Mouse (Mus musculus) forebrain, embryonic 16.5 days (tissue): ENCODE measurements around the gene Timp4. TPM values are rescaled to one million over a fixed set of nuclear protein-coding genes. Genes with fewer than 3 reads are reported as not detected.

Experiments used
- ATAC-seq: fragments of 200-750 bp; cut with Nextera tagmentation; 2 replicates; pipeline ENCODE4 v1.8.0; 2017; ENCODE audit warnings: mild to moderate bottlenecking, moderate library complexity
- H3K27ac ChIP-seq: fragments of 300-500 bp; sonication (generic); 2 replicates; pipeline ENCODE4 v1.5.1; 2014; ENCODE audit warnings: low read length, control low read depth
- H3K27me3 ChIP-seq: fragments of 300-500 bp; sonication (generic); replicated peaks from 2 replicates; pipeline ENCODE4 v1.6.1; 2014; ENCODE audit warnings: low read length; ENCODE audit not compliant: control insufficient read depth, insufficient read depth
- H3K36me3 ChIP-seq: fragments of 300-500 bp; sonication (generic); 2 replicates; pipeline ENCODE4 v1.6.1; 2014; ENCODE audit not compliant: control insufficient read depth, insufficient read depth
- H3K4me1 ChIP-seq: fragments of 300-500 bp; sonication (generic); replicated peaks from 2 replicates; pipeline ENCODE4 v1.6.1; 2014; ENCODE audit warnings: low read length; ENCODE audit not compliant: control insufficient read depth, insufficient read depth
- H3K4me2 ChIP-seq: fragments of 300-500 bp; sonication (generic); 2 replicates; pipeline ENCODE4 v1.6.1; 2014; ENCODE audit warnings: mild to moderate bottlenecking, low read length, control low read depth
- H3K4me3 ChIP-seq: fragments of 300-500 bp; sonication (generic); replicated peaks from 2 replicates; pipeline ENCODE4 v1.5.1; 2014; ENCODE audit warnings: mild to moderate bottlenecking, low read length, control low read depth
- H3K9ac ChIP-seq: fragments of 300-500 bp; sonication (generic); replicated peaks from 2 replicates; pipeline ENCODE4 v1.6.1; 2014; ENCODE audit warnings: low read depth, low read length, control low read depth
- H3K9me3 ChIP-seq: fragments of 300-500 bp; sonication (generic); 2 replicates; pipeline ENCODE4 v1.6.1; 2016; ENCODE audit warnings: low read length; ENCODE audit not compliant: control insufficient read depth
- whole genome bisulfite sequencing: fragments of 180-500 bp; shearing (Covaris S2); extraction: QIAGEN DNeasy Blood & Tissue Kit; methylation state at CpG from one replicate; pipeline ENCODE4 v1.1.7; 2014; 5-methylcytosine and 5-hydroxymethylcytosine counted together
- polyA plus RNA-seq: library from polyadenylated mRNA; unstranded; fragments of >200 nt; fragmentation: Nextera tagmentation; extraction: Ambion mirVana; gene quantifications from 2 replicates; pipeline ENCODE4 v1.2.1, GENCODE M21; 2015

Gene Timp4
- polyA plus RNA-seq, 1 experiment from 2014 or later = 3.1 TPM

DNA sequence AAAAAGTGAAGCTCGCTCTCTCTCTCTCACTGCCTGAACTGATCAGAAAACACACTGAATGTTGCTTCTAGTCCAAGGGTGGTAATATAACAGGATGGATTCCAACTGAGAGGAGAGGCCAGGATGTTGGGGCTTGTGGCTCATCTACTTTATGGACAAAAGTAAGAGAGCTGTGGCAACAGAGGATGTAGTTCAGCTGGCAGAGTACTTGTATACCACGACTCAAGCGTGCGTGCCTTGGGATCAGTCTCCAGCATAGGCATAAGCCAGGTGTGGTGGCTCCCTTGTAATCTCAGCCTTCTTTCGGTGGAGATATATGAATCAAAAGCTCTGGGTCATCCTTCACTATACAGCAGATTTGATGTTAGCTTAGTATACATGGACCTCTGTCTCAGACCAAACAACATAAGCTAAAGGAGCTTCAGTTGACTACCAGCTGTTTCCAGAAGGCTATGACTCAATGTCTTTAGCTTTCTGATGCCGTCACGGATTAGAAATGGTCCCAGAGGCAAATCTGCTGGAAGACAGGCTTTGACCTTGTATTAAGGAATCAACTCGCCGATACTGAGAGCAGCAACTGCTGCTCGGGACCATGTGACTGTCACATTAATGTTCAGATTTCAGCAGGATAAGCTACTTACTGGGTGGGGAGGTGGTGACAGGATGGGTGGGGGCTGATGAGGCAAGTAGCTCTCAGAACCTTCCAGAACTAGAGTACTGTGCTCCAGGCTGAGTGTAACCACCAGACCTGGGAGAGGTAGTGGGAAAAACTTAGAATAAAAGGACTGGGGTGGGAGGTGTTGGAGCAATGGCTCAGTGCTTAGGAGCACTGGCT is 16.8 kb upstream of the Timp4 start:
- H3K36me3 ChIP-seq = no peaks in the 10 kb centered on the region
- no peaks in the 10 kb centered on the region for H3K9me3 ChIP-seq
- H3K4me1 ChIP-seq = no peaks in the 10 kb centered on the region
- 92% methylated on average over 10 of the region's 10 CpGs for WGBS
- H3K9ac ChIP-seq = no peak overlapping the region
- no peak overlapping the region for H3K27ac ChIP-seq
- H3K27me3 ChIP-seq = no peaks in the 10 kb centered on the region
- no peak overlapping the region for H3K4me2 ChIP-seq
- no peak for ATAC-seq
- H3K4me3 ChIP-seq = no peak overlapping the region

GRCm38 (mm10) chr6:115267916-115268315 is 15.9 kb upstream of the Timp4 start:
- Histone ChIP-seq H3K9me3 (no peaks in the 10 kb centered on the region), H3K4me3 (no peak overlapping the region), H3K9ac (no peak overlapping the region), H3K4me1 (no peaks in the 10 kb centered on the region), H3K27me3 (no peaks in the 10 kb centered on the region), H3K27ac (no peak overlapping the region), H3K36me3 (no peaks in the 10 kb centered on the region), H3K4me2 (no peak overlapping the region)
- peak; percentile 86 for ATAC-seq
- WGBS = 62% methylated on average over 2 of the region's 2 CpGs

DNA sequence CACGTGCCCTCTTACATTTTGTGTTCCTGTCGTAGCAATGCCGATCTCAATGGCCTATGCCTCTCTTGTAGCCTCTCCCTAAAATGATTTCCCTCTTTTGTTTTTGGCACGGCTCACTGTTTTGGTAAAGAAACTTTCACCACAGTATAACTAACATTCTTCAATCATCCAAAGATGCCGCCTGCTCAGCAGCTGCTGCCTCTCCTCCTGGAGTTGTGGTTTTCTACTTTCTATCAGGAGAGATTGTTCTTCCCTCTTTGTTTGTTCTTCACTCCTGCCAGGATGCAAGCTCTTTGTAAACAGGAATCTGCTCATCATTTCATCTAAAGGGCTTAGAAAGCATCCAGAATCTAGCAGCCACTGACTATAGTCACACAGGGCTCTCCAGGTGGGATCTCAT is 14.8 kb upstream of the Timp4 start:
- Histone ChIP-seq H3K9me3 (no peaks in the 10 kb centered on the region), H3K4me2 (no peak overlapping the region), H3K4me3 (no peak overlapping the region), H3K9ac (no peak overlapping the region), H3K27ac (no peak overlapping the region), H3K36me3 (no peaks in the 10 kb centered on the region), H3K27me3 (no peaks in the 10 kb centered on the region), H3K4me1 (no peaks in the 10 kb centered on the region)
- WGBS = 85% methylated on average over 5 of the region's 5 CpGs
- ATAC-seq = no peak

- H3K9ac ChIP-seq = no peak overlapping the region
- WGBS = 92% methylated on average over 3 of the region's 3 CpGs
- no peaks in the 10 kb centered on the region for H3K4me1 ChIP-seq
- no peaks in the 10 kb centered on the region for H3K36me3 ChIP-seq
- ATAC-seq = no peak
- H3K27ac ChIP-seq = no peak overlapping the region
- no peaks in the 10 kb centered on the region for H3K9me3 ChIP-seq
- H3K4me3 ChIP-seq = no peak overlapping the region
- no peaks in the 10 kb centered on the region for H3K27me3 ChIP-seq
- no peak overlapping the region for H3K4me2 ChIP-seq
Measured at GRCm38 (mm10) chr6:115260507-115260906, 8.5 kb upstream of the Timp4 start.

- Histone ChIP-seq H3K4me3 (no peak overlapping the region), H3K4me2 (no peak overlapping the region), H3K4me1 (peaks cover 4% of the 10 kb centered on the region; the same call in 1 of the 2 replicates), H3K27me3 (no peaks in the 10 kb centered on the region), H3K27ac (no peak overlapping the region), H3K9me3 (no peaks in the 10 kb centered on the region), H3K36me3 (no peaks in the 10 kb centered on the region), H3K9ac (no peak overlapping the region)
- ATAC-seq = no peak
- WGBS = 76% methylated on average over 3 of the region's 3 CpGs
Measured at GRCm38 (mm10) chr6:115255171-115255570, 3.2 kb upstream of the Timp4 start.

DNA sequence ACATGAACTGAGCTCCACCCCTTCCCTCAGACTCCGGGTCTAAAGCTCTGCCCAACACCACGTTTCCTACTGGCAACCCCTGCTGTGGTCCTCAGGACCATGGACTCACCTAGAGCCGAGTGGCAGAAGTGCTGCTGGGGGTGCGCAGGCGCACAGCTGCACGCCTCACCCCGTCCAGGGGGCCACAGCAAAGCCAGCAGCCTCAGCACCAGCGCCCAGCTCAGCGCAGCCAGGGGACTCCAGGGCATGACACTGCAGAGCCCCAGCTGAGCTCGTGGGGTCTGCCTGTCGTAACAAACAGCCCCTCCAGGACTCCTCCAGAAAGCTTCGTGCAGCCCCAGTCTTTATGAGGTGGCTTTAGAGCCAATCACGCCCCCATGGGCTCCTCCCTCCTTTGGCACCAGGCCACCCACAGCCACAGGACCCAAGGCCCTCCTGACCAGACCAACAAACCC is 447 bp downstream of the Timp4 start:
- H3K4me3 ChIP-seq = no peak overlapping the region
- H3K9me3 ChIP-seq = no peaks in the 10 kb centered on the region
- H3K27me3 ChIP-seq = no peaks in the 10 kb centered on the region
- H3K27ac ChIP-seq = no peak overlapping the region
- H3K4me1 ChIP-seq = peaks cover 4% of the 10 kb centered on the region; the same call in 1 of the 2 replicates
- 4% methylated on average over 13 of the region's 13 CpGs for WGBS
- no peaks in the 10 kb centered on the region for H3K36me3 ChIP-seq
- H3K9ac ChIP-seq = no peak overlapping the region
- peak; percentile 40; the same call in 1 of the 2 replicates for ATAC-seq
- H3K4me2 ChIP-seq = peak overlapping the region; percentile 30

- no peaks in the 10 kb centered on the region for H3K9me3 ChIP-seq
- no peaks in the 10 kb centered on the region for H3K27me3 ChIP-seq
- H3K27ac ChIP-seq = no peak overlapping the region
- WGBS = 91% methylated on average over 3 of the region's 3 CpGs
- H3K4me3 ChIP-seq = no peak overlapping the region
- H3K9ac ChIP-seq = no peak overlapping the region
- no peak overlapping the region for H3K4me2 ChIP-seq
- ATAC-seq = no peak
- no peaks in the 10 kb centered on the region for H3K36me3 ChIP-seq
- 0 out of 2 replicates have a peak, but pooled peaks cover 4% of the 10 kb centered on the region for H3K4me1 ChIP-seq
Measured at GRCm38 (mm10) chr6:115245500-115246058, 6.4 kb downstream of the Timp4 start.

DNA sequence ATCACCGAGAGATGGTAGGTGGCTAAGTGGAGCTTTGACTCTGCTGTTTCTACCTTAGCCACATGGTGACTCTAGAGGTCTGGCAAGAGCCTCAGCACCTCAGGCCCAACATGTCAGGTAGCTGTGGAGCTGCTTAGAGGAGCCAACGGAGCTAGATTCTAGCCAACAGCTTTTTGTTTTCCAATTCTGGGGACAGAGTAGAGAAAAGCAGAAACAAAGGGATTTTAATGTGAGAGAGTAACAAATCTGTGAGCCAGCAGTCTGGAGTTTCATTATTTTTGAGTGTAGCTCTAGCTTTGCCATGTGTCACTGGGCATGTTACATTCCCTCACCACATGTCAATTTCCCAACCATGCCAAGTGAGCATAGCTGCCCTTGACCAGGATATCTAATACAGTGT is 7.8 kb downstream of the Timp4 start:
- no peaks in the 10 kb centered on the region for H3K9me3 ChIP-seq
- H3K36me3 ChIP-seq = no peaks in the 10 kb centered on the region
- WGBS = 63% methylated on average over 2 of the region's 2 CpGs
- H3K4me3 ChIP-seq = no peak overlapping the region
- H3K27me3 ChIP-seq = no peaks in the 10 kb centered on the region
- no peak overlapping the region for H3K27ac ChIP-seq
- H3K9ac ChIP-seq = no peak overlapping the region
- H3K4me2 ChIP-seq = no peak overlapping the region
- ATAC-seq = no peak
- 0 out of 2 replicates have a peak, but pooled peaks cover 4% of the 10 kb centered on the region for H3K4me1 ChIP-seq

GRCm38 (mm10) chr6:115241939-115242338 is 10.1 kb downstream of the Timp4 start:
- no peaks in the 10 kb centered on the region for H3K27me3 ChIP-seq
- no peak overlapping the region for H3K4me3 ChIP-seq
- 79% methylated on average over 3 of the region's 3 CpGs for WGBS
- no peaks in the 10 kb centered on the region for H3K9me3 ChIP-seq
- no peak for ATAC-seq
- no peak overlapping the region for H3K27ac ChIP-seq
- no peak overlapping the region for H3K4me2 ChIP-seq
- no peak overlapping the region for H3K9ac ChIP-seq
- H3K36me3 ChIP-seq = no peaks in the 10 kb centered on the region
- 0 out of 2 replicates have a peak, but pooled peaks cover 4% of the 10 kb centered on the region for H3K4me1 ChIP-seq
